Mouse (Mus musculus) lung, postnatal 0 days (tissue): ENCODE results near the gene Babam2. TPM values are rescaled to one million over a fixed set of nuclear protein-coding genes. Genes with fewer than 3 reads are reported as not detected.

ENCODE experiments used
- ATAC-seq: fragments of 200-750 bp; cut with Nextera tagmentation; 2 replicates; pipeline ENCODE4 v1.8.0; 2017; ENCODE audit warnings: moderate library complexity
- DNase-seq: peaks from one replicate; pipeline ENCODE4 v3.0.0-alpha.2; 2016; ENCODE audit warnings: low spot score
- H3K27ac ChIP-seq: fragments of 300-500 bp; sonication (generic); 2 replicates; pipeline ENCODE4 v1.5.1; 2014; ENCODE audit warnings: antibody characterized with exemption, mild to moderate bottlenecking, low read length, mixed read lengths
- H3K27me3 ChIP-seq: fragments of 300-500 bp; sonication (generic); replicated peaks from 2 replicates; pipeline ENCODE4 v1.6.1; 2014; ENCODE audit warnings: low read length, mixed read lengths; ENCODE audit not compliant: insufficient read depth
- H3K36me3 ChIP-seq: fragments of 300-500 bp; sonication (generic); 2 replicates; pipeline ENCODE4 v1.6.1; 2014; ENCODE audit warnings: low read length, mixed read lengths; ENCODE audit not compliant: insufficient read depth
- H3K4me1 ChIP-seq: fragments of 300-500 bp; sonication (generic); 2 replicates; pipeline ENCODE4 v1.6.1; 2014; ENCODE audit warnings: antibody characterized with exemption, low read depth, low read length, mixed read lengths; ENCODE audit not compliant: insufficient read depth
- H3K4me2 ChIP-seq: fragments of 300-500 bp; sonication (generic); replicated peaks from 2 replicates; pipeline ENCODE4 v1.6.1; 2014; ENCODE audit warnings: low read depth, mild to moderate bottlenecking, low read length, moderate library complexity, mixed read lengths
- H3K4me3 ChIP-seq: fragments of 300-500 bp; sonication (generic); 2 replicates; pipeline ENCODE4 v1.5.1; 2014; ENCODE audit warnings: low read depth, low read length
- H3K9ac ChIP-seq: fragments of 300-500 bp; sonication (generic); replicated peaks from 2 replicates; pipeline ENCODE4 v1.6.1; 2014; ENCODE audit warnings: low read depth, mild to moderate bottlenecking
- H3K9me3 ChIP-seq: fragments of 300-500 bp; sonication (generic); 2 replicates; pipeline ENCODE4 v1.6.1; 2016; ENCODE audit warnings: low read length, mixed read lengths
- CTCF ChIP-seq: IDR thresholded peaks from 2 replicates; pipeline ENCODE4 v1.5.1; 2016; ENCODE audit warnings: antibody characterized with exemption, mild to moderate bottlenecking
- EP300 ChIP-seq: IDR thresholded peaks from 2 replicates; pipeline ENCODE4 v1.6.1; 2016; ENCODE audit warnings: antibody characterized with exemption, mild to moderate bottlenecking, control low read depth
- WGBS: fragments of 180-500 bp; shearing (Covaris S2); extraction: QIAGEN DNeasy Blood & Tissue Kit; methylation state at CpG from one replicate; pipeline ENCODE4 v1.1.7; 2014; 5-methylcytosine and 5-hydroxymethylcytosine counted together
- polyA plus RNA-seq: library from polyadenylated mRNA; unstranded; fragments of >200 nt; fragmentation: Nextera tagmentation; extraction: Ambion mirVana; gene quantifications from 2 replicates; pipeline ENCODE4 v1.2.1, GENCODE M21; 2015

Gene Babam2
- polyA plus RNA-seq, result 39.4 and 46.5 TPM in 2 replicates

- Histone ChIP-seq H3K9ac (peak within 1 kb of the TSS; percentile 90), H3K27ac (peak within 1 kb of the TSS; percentile 97), H3K4me1 (no peaks in the 10 kb centered on the region), H3K4me3 (peak within 1 kb of the TSS; percentile 76), H3K36me3 (no peaks in the 10 kb centered on the region), H3K27me3 (no peaks in the 10 kb centered on the region), H3K4me2 (peak within 1 kb of the TSS; percentile 75), H3K9me3 (no peaks in the 10 kb centered on the region)
- peak; percentile 94 for ATAC-seq
- under 1% methylated on average over 67 of the region's 71 CpGs for WGBS
- peak; percentile 94 for DNase-seq
- TF ChIP-seq CTCF (peak; percentile 1; the same call in 1 of the 2 replicates), EP300 (no peak)
Observed at GRCm38 (mm10) chr5:31697644-31698296, at the start of gene Babam2. Babam2 (plus strand) TSS chr5:31697684.

GRCm38 (mm10) chr5:31650518-31651288 is 46.8 kb upstream of the Babam2 start:
- no peak overlapping the region for H3K27ac ChIP-seq
- no peak for TF ChIP-seq CTCF
- no peak for TF ChIP-seq EP300
- no peaks in the 10 kb centered on the region for H3K4me1 ChIP-seq
- DNase-seq (no peak), ATAC-seq (no peak)
- no peaks in the 10 kb centered on the region for H3K9me3 ChIP-seq
- no peaks in the 10 kb centered on the region for H3K36me3 ChIP-seq
- 79% methylated on average over 2 of the region's 2 CpGs for WGBS
- H3K4me2 ChIP-seq, result no peak overlapping the region
- H3K4me3 ChIP-seq, result no peak overlapping the region
- no peaks in the 10 kb centered on the region for H3K27me3 ChIP-seq
- H3K9ac ChIP-seq, result no peak overlapping the region

GRCm38 (mm10) chr5:31655688-31656190 is 41.7 kb upstream of the Babam2 start:
- H3K4me1 ChIP-seq, result no peaks in the 10 kb centered on the region
- H3K36me3 ChIP-seq, result no peaks in the 10 kb centered on the region
- TF ChIP-seq EP300 (no peak), CTCF (no peak)
- H3K4me2 ChIP-seq, result no peak overlapping the region
- H3K27me3 ChIP-seq, result no peaks in the 10 kb centered on the region
- H3K9me3 ChIP-seq, result no peaks in the 10 kb centered on the region
- no peak for ATAC-seq
- H3K27ac ChIP-seq, result no peak overlapping the region
- DNase-seq, result no peak
- H3K4me3 ChIP-seq, result no peak overlapping the region
- H3K9ac ChIP-seq, result no peak overlapping the region
- 93% methylated on average over 1 of the region's 1 CpGs for WGBS

GRCm38 (mm10) chr5:31666176-31666575 is 31.3 kb upstream of the Babam2 start:
- Histone ChIP-seq H3K27ac (no peak overlapping the region), H3K4me3 (no peak overlapping the region), H3K36me3 (no peaks in the 10 kb centered on the region), H3K9me3 (no peaks in the 10 kb centered on the region), H3K27me3 (no peaks in the 10 kb centered on the region), H3K4me2 (no peak overlapping the region), H3K4me1 (no peaks in the 10 kb centered on the region), H3K9ac (no peak overlapping the region)
- DNase-seq (no peak), ATAC-seq (no peak)
- TF ChIP-seq CTCF (no peak), EP300 (no peak)
- 19% methylated on average over 1 of the region's 1 CpGs for WGBS

GRCm38 (mm10) chr5:31668325-31668968 is 29.0 kb upstream of the Babam2 start:
- no peak overlapping the region for H3K4me2 ChIP-seq
- no peak overlapping the region for H3K4me3 ChIP-seq
- H3K9ac ChIP-seq, result no peak overlapping the region
- WGBS, result 83% methylated on average over 13 of the region's 13 CpGs
- no peak overlapping the region for H3K27ac ChIP-seq
- no peaks in the 10 kb centered on the region for H3K27me3 ChIP-seq
- TF ChIP-seq EP300 (no peak), CTCF (no peak)
- no peaks in the 10 kb centered on the region for H3K9me3 ChIP-seq
- no peaks in the 10 kb centered on the region for H3K36me3 ChIP-seq
- ATAC-seq (no peak), DNase-seq (no peak)
- H3K4me1 ChIP-seq, result no peaks in the 10 kb centered on the region

- Histone ChIP-seq H3K9me3 (no peaks in the 10 kb centered on the region), H3K9ac (no peak overlapping the region), H3K4me2 (no peak overlapping the region), H3K4me1 (no peaks in the 10 kb centered on the region), H3K36me3 (no peaks in the 10 kb centered on the region), H3K4me3 (no peak overlapping the region), H3K27me3 (no peaks in the 10 kb centered on the region), H3K27ac (no peak overlapping the region)
- no peak for TF ChIP-seq CTCF
- no peak for TF ChIP-seq EP300
- ATAC-seq, result no peak
- 56% methylated on average over 5 of the region's 5 CpGs for WGBS
- no peak for DNase-seq
Observed at GRCm38 (mm10) chr5:31669984-31670383, 27.5 kb upstream of the Babam2 start.
